Mouse (Mus musculus) hindlimb bud, embryonic 11.5 days (tissue): ENCODE data around the gene Dync1h1.

Source experiments
- DNase-seq: peaks from one replicate; pipeline ENCODE4 v3.0.0-alpha.2; 2012; ENCODE audit warnings: low read depth, low spot score; ENCODE audit errors: extremely low spot score

Gene Dync1h1

GRCm38 (mm10) chr12:110601241-110602218 lies at the start of gene Dync1h1:
Gene Dync1h1, plus strand, starts transcription at chr12:110601452.
- peak; percentile 54 for DNase-seq

- no peak for DNase-seq
Measured at GRCm38 (mm10) chr12:110552113-110552512, 49.1 kb upstream of the Dync1h1 start.

GRCm38 (mm10) chr12:110553362-110553761 lies 47.9 kb upstream of the Dync1h1 start:
- no peak for DNase-seq

GRCm38 (mm10) chr12:110555536-110556240 lies 45.6 kb upstream of the Dync1h1 start:
- no peak for DNase-seq

GRCm38 (mm10) chr12:110556861-110557628 lies 44.2 kb upstream of the Dync1h1 start:
- no peak for DNase-seq

- no peak for DNase-seq
Measured at GRCm38 (mm10) chr12:110558175-110558574, 43.1 kb upstream of the Dync1h1 start.

- no peak for DNase-seq
Measured at GRCm38 (mm10) chr12:110563383-110563782, 37.9 kb upstream of the Dync1h1 start.

GRCm38 (mm10) chr12:110564848-110565247 lies 36.4 kb upstream of the Dync1h1 start:
- DNase-seq, result no peak

GRCm38 (mm10) chr12:110566366-110566765 lies 34.9 kb upstream of the Dync1h1 start:
- DNase-seq, result no peak

GRCm38 (mm10) chr12:110571050-110571449 lies 30.2 kb upstream of the Dync1h1 start:
- DNase-seq, result no peak

GRCm38 (mm10) chr12:110572351-110572750 lies 28.9 kb upstream of the Dync1h1 start:
- no peak for DNase-seq

- DNase-seq, result no peak
Measured at GRCm38 (mm10) chr12:110573635-110574034, 27.6 kb upstream of the Dync1h1 start.

GRCm38 (mm10) chr12:110575926-110576325 lies 25.3 kb upstream of the Dync1h1 start:
- DNase-seq, result no peak

GRCm38 (mm10) chr12:110578333-110578732 lies 22.9 kb upstream of the Dync1h1 start:
- no peak for DNase-seq

GRCm38 (mm10) chr12:110588622-110589021 lies 12.6 kb upstream of the Dync1h1 start:
- DNase-seq, result no peak

- no peak for DNase-seq
Measured at GRCm38 (mm10) chr12:110590804-110591259, 10.4 kb upstream of the Dync1h1 start.

GRCm38 (mm10) chr12:110591260-110591883 lies 9.9 kb upstream of the Dync1h1 start:
- DNase-seq, result peak; percentile 99

GRCm38 (mm10) chr12:110598527-110598926 lies 2.7 kb upstream of the Dync1h1 start:
- peak; percentile 54 for DNase-seq

- DNase-seq, result no peak
Measured at GRCm38 (mm10) chr12:110599791-110600190, 1.5 kb upstream of the Dync1h1 start.

GRCm38 (mm10) chr12:110600225-110600991 lies 844 bp upstream of the Dync1h1 start:
- DNase-seq, result no peak
